Mouse (Mus musculus) kidney, adult 2 months (tissue): ENCODE measurements at regions not wholly inside any gene's neighbourhood (a gene's known extent, or its start where the extent isn't known, plus 50 kb on each side); places are given as distances from the start of the nearest gene placed in this dataset.

Experiments used
- CTCF ChIP-seq: fragments of 200-500 bp; conservative IDR thresholded peaks from 2 replicates; pipeline ENCODE4 v1.5.1; 2011; ENCODE audit warnings: low read depth, mild to moderate bottlenecking, control low read depth, low read length, moderate library complexity, mixed read lengths; ENCODE audit not compliant: insufficient read depth, insufficient read length
- POLR2A ChIP-seq: fragments of 200-500 bp; IDR thresholded peaks from one replicate; pipeline ENCODE4 v1.6.1; 2011; ENCODE audit warnings: low read depth, low read length, control low read depth

GRCm38 (mm10) chr4:95138676-95139075 is 86.7 kb upstream of the Jun start:
- no peak for TF ChIP-seq CTCF
- no peak for TF ChIP-seq POLR2A
